Mouse (Mus musculus) lung, postnatal 0 days (tissue): ENCODE measurements around the gene AU022252. TPM values are rescaled to one million over a fixed set of nuclear protein-coding genes. Genes with fewer than 3 reads are reported as not detected.

Experiments
- ATAC-seq: fragments of 200-750 bp; cut with Nextera tagmentation; 2 replicates; pipeline ENCODE4 v1.8.0; 2017; ENCODE audit warnings: moderate library complexity
- DNase-seq: peaks from one replicate; pipeline ENCODE4 v3.0.0-alpha.2; 2016; ENCODE audit warnings: low spot score
- H3K27ac ChIP-seq: fragments of 300-500 bp; sonication (generic); 2 replicates; pipeline ENCODE4 v1.5.1; 2014; ENCODE audit warnings: antibody characterized with exemption, mild to moderate bottlenecking, low read length, mixed read lengths
- H3K27me3 ChIP-seq: fragments of 300-500 bp; sonication (generic); replicated peaks from 2 replicates; pipeline ENCODE4 v1.6.1; 2014; ENCODE audit warnings: low read length, mixed read lengths; ENCODE audit not compliant: insufficient read depth
- H3K36me3 ChIP-seq: fragments of 300-500 bp; sonication (generic); 2 replicates; pipeline ENCODE4 v1.6.1; 2014; ENCODE audit warnings: low read length, mixed read lengths; ENCODE audit not compliant: insufficient read depth
- H3K4me1 ChIP-seq: fragments of 300-500 bp; sonication (generic); 2 replicates; pipeline ENCODE4 v1.6.1; 2014; ENCODE audit warnings: antibody characterized with exemption, low read depth, low read length, mixed read lengths; ENCODE audit not compliant: insufficient read depth
- H3K4me2 ChIP-seq: fragments of 300-500 bp; sonication (generic); replicated peaks from 2 replicates; pipeline ENCODE4 v1.6.1; 2014; ENCODE audit warnings: low read depth, mild to moderate bottlenecking, low read length, moderate library complexity, mixed read lengths
- H3K4me3 ChIP-seq: fragments of 300-500 bp; sonication (generic); 2 replicates; pipeline ENCODE4 v1.5.1; 2014; ENCODE audit warnings: low read depth, low read length
- H3K9ac ChIP-seq: fragments of 300-500 bp; sonication (generic); replicated peaks from 2 replicates; pipeline ENCODE4 v1.6.1; 2014; ENCODE audit warnings: low read depth, mild to moderate bottlenecking
- H3K9me3 ChIP-seq: fragments of 300-500 bp; sonication (generic); 2 replicates; pipeline ENCODE4 v1.6.1; 2016; ENCODE audit warnings: low read length, mixed read lengths
- CTCF ChIP-seq: IDR thresholded peaks from 2 replicates; pipeline ENCODE4 v1.5.1; 2016; ENCODE audit warnings: antibody characterized with exemption, mild to moderate bottlenecking
- EP300 ChIP-seq: IDR thresholded peaks from 2 replicates; pipeline ENCODE4 v1.6.1; 2016; ENCODE audit warnings: antibody characterized with exemption, mild to moderate bottlenecking, control low read depth
- WGBS: fragments of 180-500 bp; shearing (Covaris S2); extraction: QIAGEN DNeasy Blood & Tissue Kit; methylation state at CpG from one replicate; pipeline ENCODE4 v1.1.7; 2014; 5-methylcytosine and 5-hydroxymethylcytosine counted together
- polyA plus RNA-seq: library from polyadenylated mRNA; unstranded; fragments of >200 nt; fragmentation: Nextera tagmentation; extraction: Ambion mirVana; gene quantifications from 2 replicates; pipeline ENCODE4 v1.2.1, GENCODE M21; 2015

AU022252 gene
- polyA plus RNA-seq, 1 experiment from 2014 or later: 16.9 TPM

DNA sequence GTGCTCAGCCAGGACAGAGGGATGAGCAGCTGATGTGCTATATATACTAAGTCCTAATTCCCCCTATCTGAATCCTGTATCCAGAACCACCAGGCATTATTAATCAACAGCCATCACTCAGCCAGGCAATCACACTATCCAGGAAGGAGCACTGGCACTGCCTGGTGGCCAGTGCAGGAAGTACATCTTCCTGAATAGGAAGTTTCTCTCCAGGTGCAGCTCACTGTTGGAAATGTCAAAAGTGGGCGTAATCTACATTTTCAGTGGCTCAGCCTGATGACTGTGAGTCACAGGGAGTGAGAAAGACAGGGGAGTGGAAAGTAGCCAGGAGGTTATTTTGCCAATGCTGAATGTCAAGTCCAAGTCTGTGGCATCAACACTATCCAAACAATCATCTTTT is 8.8 kb downstream of the AU022252 start:
- Histone ChIP-seq H3K4me3 (no peak overlapping the region), H3K4me1 (no peaks in the 10 kb centered on the region), H3K9me3 (no peaks in the 10 kb centered on the region), H3K27ac (no peak overlapping the region), H3K36me3 (peaks cover 29% of the 10 kb centered on the region), H3K9ac (no peak overlapping the region), H3K27me3 (no peaks in the 10 kb centered on the region), H3K4me2 (no peak overlapping the region)
- DNase-seq: peak; percentile 57
- WGBS: 77% methylated on average over 1 of the region's 1 CpGs
- no peak for TF ChIP-seq EP300
- TF ChIP-seq CTCF: peak; percentile 80
- ATAC-seq: peak; percentile 41

DNA sequence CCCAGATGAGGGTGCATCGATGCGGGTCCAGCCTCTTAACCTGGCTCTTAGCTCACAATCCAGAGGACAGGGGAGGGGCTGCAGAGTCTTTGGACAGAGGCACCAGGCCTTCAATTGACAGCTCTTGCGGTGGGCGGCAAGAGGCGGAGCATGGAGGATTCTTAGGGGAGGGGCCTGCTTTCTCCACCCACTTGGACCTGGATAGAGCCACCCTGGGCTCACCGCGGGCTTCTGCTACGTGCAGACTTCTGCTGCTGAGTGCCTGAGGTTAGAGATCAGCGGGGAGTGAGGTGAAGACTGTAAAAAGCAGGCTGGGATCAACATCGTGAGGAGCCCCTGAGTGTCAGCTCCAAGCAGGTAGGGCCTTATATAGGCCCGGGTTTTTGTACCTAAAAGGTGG is 14.3 kb downstream of the AU022252 start, which contains the start of gene Tmem269:
Gene Tmem269 (minus strand): TSS at position 49 of the 400 bp plus-strand sequence.
- WGBS: 16% methylated on average over 11 of the region's 11 CpGs
- no peak within 1 kb of the TSS for H3K4me2 ChIP-seq
- H3K27ac ChIP-seq: no peak within 1 kb of the TSS
- no peak within 1 kb of the TSS for H3K4me3 ChIP-seq
- H3K4me1 ChIP-seq: no peaks in the 10 kb centered on the region
- ATAC-seq: no peak
- H3K27me3 ChIP-seq: no peaks in the 10 kb centered on the region
- no peak for TF ChIP-seq CTCF
- TF ChIP-seq EP300: no peak
- H3K9me3 ChIP-seq: no peaks in the 10 kb centered on the region
- no peaks in the 10 kb centered on the region for H3K36me3 ChIP-seq
- no peak within 1 kb of the TSS for H3K9ac ChIP-seq
- no peak for DNase-seq

DNA sequence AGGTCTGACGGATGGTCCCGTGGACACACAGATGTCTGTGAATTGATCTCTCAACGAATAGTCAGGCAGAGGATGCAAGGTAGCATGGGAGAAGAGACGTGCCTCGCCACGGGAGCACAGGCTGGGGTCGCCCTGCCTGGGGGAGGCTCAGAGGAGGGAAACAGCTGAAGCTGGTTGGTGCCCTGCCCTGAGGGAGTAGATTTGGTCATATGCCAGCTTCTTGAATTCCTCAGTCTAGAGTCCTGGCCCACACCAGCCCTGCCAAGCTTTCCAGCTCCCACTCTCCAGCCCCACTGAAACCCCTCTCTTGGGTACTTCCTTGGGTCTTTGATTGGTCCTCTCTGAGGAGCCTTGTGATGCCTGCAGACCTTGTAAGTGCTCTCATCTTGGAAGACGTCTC is 15.8 kb downstream of the AU022252 start:
- Histone ChIP-seq H3K9ac (no peak overlapping the region), H3K4me1 (no peaks in the 10 kb centered on the region), H3K4me3 (no peak overlapping the region), H3K27me3 (no peaks in the 10 kb centered on the region), H3K4me2 (no peak overlapping the region), H3K27ac (no peak overlapping the region), H3K36me3 (no peaks in the 10 kb centered on the region), H3K9me3 (no peaks in the 10 kb centered on the region)
- ATAC-seq: 0 out of 2 replicates have a peak, but pooled peaks have one; percentile 19
- 51% methylated on average over 8 of the region's 8 CpGs for WGBS
- TF ChIP-seq EP300: no peak
- TF ChIP-seq CTCF: no peak
- DNase-seq: peak; percentile 36

DNA sequence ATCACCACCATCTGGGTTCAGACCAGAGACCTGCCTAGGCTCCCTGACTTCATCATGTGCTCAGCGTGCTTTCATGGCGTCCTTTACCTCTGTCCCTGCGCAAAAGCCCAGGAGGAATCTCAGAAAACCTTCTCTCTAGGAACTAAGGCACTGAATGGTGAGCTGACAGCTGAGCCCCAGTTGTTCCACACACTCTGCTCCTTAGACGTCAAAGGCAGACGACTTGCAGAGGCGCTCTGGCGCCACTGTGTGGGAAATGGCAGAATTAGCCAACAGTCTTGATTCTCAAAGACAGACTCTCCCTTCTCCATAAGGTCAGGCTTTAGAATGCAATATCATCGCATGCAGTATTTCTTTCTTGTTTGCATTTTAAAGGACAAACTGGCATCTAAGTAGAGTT is 27.8 kb downstream of the AU022252 start:
- WGBS: 14% methylated on average over 8 of the region's 8 CpGs
- H3K4me1 ChIP-seq: no peaks in the 10 kb centered on the region
- H3K4me2 ChIP-seq: no peak overlapping the region
- no peak overlapping the region for H3K4me3 ChIP-seq
- ATAC-seq (peak; percentile 65), DNase-seq (peak; percentile 85)
- H3K9ac ChIP-seq: no peak overlapping the region
- no peaks in the 10 kb centered on the region for H3K27me3 ChIP-seq
- H3K27ac ChIP-seq: no peak overlapping the region
- H3K36me3 ChIP-seq: no peaks in the 10 kb centered on the region; the same call in 1 of the 2 replicates
- peak; percentile 95 for TF ChIP-seq CTCF
- no peak for TF ChIP-seq EP300
- no peaks in the 10 kb centered on the region for H3K9me3 ChIP-seq

DNA sequence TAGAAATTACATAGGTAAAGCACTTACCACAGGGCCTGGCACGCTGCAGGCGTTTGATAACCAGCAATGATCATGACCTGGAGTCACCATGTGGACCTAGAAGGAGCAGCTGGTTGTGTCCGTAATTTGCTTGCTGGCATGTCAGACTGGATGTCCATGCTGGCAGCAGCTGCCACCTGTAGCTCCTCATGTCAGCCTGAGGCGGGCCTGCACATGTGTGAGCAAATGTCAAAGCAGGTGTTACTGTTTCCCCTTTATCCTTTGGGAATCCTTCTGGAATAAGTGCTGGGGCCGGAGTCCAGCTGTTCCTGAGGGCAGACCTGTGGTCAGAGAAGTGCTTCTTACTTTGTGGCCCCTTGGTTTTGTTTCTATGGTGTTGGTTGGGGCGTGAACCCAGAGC is 34.4 kb downstream of the AU022252 start:
- H3K4me3 ChIP-seq: no peak overlapping the region
- no peak for ATAC-seq
- no peak overlapping the region for H3K4me2 ChIP-seq
- no peaks in the 10 kb centered on the region for H3K9me3 ChIP-seq
- no peaks in the 10 kb centered on the region for H3K27me3 ChIP-seq
- peaks cover 3% of the 10 kb centered on the region; the same call in 1 of the 2 replicates for H3K4me1 ChIP-seq
- H3K27ac ChIP-seq: no peak overlapping the region
- no peaks in the 10 kb centered on the region; the same call in 1 of the 2 replicates for H3K36me3 ChIP-seq
- 88% methylated on average over 6 of the region's 6 CpGs for WGBS
- no peak overlapping the region for H3K9ac ChIP-seq
- TF ChIP-seq EP300 (no peak), CTCF (no peak)
- DNase-seq: no peak

DNA sequence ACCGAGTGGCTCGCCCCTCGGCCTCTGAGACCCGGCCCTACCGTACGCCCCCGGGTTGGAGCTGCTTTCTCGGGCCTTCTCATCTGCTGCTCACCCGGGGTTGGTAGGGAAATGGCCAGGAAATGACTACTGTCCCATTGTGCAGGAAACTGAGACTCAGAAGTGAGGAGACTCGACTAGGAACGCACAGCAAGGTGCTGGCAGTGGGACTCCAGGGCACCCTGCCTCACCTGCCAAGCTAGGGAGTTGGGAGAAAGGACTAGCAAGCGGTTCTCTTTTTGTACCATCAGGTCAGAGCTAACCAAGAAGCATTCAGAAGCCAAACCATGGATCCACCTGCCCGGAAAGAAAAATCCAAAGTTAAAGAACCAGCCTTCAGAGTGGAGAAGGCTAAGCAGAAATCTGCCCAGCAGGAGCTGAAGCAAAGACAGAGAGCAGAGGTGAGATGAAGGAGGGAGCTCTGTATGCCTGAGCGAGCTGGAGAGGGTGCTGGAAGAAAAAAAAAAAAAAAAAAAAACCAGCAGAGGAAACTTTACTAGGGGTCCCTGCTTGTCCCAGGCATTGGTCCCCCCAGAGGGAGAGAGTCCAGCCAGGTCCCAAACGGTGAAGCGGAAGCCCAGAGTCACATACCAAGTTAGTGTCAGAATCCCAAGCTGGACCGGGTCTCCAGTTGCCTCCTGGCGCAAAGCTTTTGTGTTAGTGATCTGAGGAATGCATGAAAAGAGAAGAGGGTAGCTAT is 36.8 kb downstream of the AU022252 start:
- H3K9ac ChIP-seq: peak overlapping the region; percentile 79
- WGBS: 10% methylated on average over 17 of the region's 18 CpGs
- ATAC-seq (no peak), DNase-seq (no peak)
- H3K4me3 ChIP-seq: peak overlapping the region; percentile 71
- no peaks in the 10 kb centered on the region for H3K27me3 ChIP-seq
- H3K4me1 ChIP-seq: peaks cover 3% of the 10 kb centered on the region; the same call in 1 of the 2 replicates
- H3K9me3 ChIP-seq: no peaks in the 10 kb centered on the region
- TF ChIP-seq CTCF: no peak
- no peak for TF ChIP-seq EP300
- peak overlapping the region; percentile 61 for H3K4me2 ChIP-seq
- H3K36me3 ChIP-seq: no peaks in the 10 kb centered on the region
- peak overlapping the region; percentile 68 for H3K27ac ChIP-seq
